Mouse (Mus musculus): ENCODE data around the gene Ankrd10. TPM values are rescaled to one million over a fixed set of nuclear protein-coding genes. Genes with fewer than 3 reads are reported as not detected.

The Ankrd10 gene
- polyA plus RNA-seq, 1 experiment from 2014 or later, result 145 TPM

Small RNA genes within 50 kb of the gene (microRNA-seq; reads per million reads assigned to microRNA genes)
- gene Mir7238, result 1.8 reads per million

Other genes starting within 250 kb of the Ankrd10 start
- gene Rab20, start 157.0 kb downstream of the Ankrd10 start, polyA plus RNA-seq (2014; fragmentation: Nextera tagmentation; extraction: Ambion mirVana), result 0.61 and 0.71 TPM in 2 replicates
- 94.7 and 107 TPM in 2 replicates for gene Naxd, start 138.3 kb downstream of the Ankrd10 start, polyA plus RNA-seq (2014; fragmentation: Nextera tagmentation; extraction: Ambion mirVana)
- 16.9 and 17.8 TPM in 2 replicates for gene Cars2, start 85.0 kb downstream of the Ankrd10 start, polyA plus RNA-seq (2014; fragmentation: Nextera tagmentation; extraction: Ambion mirVana)
- gene Ing1, start 80.2 kb downstream of the Ankrd10 start, polyA plus RNA-seq (2014; fragmentation: Nextera tagmentation; extraction: Ambion mirVana), result 53.7 and 55.9 TPM in 2 replicates
- gene 1700016D06Rik, start 65.3 kb upstream of the Ankrd10 start, polyA plus RNA-seq (2014; fragmentation: Nextera tagmentation; extraction: Ambion mirVana), result not detected in 2 replicates
- gene Arhgef7, start 92.0 kb upstream of the Ankrd10 start, polyA plus RNA-seq (2014; fragmentation: Nextera tagmentation; extraction: Ambion mirVana), result 52.0 and 63.3 TPM in 2 replicates
- gene Tex29, start 204.7 kb upstream of the Ankrd10 start, polyA plus RNA-seq (2014; fragmentation: Nextera tagmentation; extraction: Ambion mirVana), result not detected in 2 replicates

Data from limb, embryonic 11.5 days (tissue).